Mouse (Mus musculus) stomach, embryonic 16.5 days (tissue): ENCODE measurements at regions not wholly inside any gene's neighbourhood (a gene's known extent, or its start where the extent isn't known, plus 50 kb on each side); places are given as distances from the start of the nearest gene placed in this dataset.
A peak's percentile ranks its signal among the peaks of the same experiment; 100 is the strongest.

Experiments
- ATAC-seq: fragments of 200-750 bp; cut with Nextera tagmentation; 2 replicates; pipeline ENCODE4 v1.8.0; 2017; ENCODE audit warnings: moderate number of reproducible peaks, moderate TSS enrichment; ENCODE audit not compliant: insufficient read depth, low FRiP score
- H3K27ac ChIP-seq: fragments of 300-500 bp; sonication (generic); 2 replicates; pipeline ENCODE4 v1.5.1; 2014; ENCODE audit warnings: low read length
- H3K27me3 ChIP-seq: fragments of 300-500 bp; sonication (generic); 2 replicates; pipeline ENCODE4 v1.6.1; 2014; ENCODE audit warnings: low read length, control low read depth, mixed read lengths; ENCODE audit not compliant: control insufficient read depth, insufficient read depth
- H3K36me3 ChIP-seq: fragments of 300-500 bp; sonication (generic); 2 replicates; pipeline ENCODE4 v1.6.1; 2014; ENCODE audit warnings: low read length; ENCODE audit not compliant: control insufficient read depth, insufficient read depth
- H3K4me1 ChIP-seq: fragments of 300-500 bp; sonication (generic); 2 replicates; pipeline ENCODE4 v1.6.1; 2014; ENCODE audit warnings: low read length, control low read depth, mixed read lengths; ENCODE audit not compliant: control insufficient read depth, insufficient read depth
- H3K4me2 ChIP-seq: fragments of 300-500 bp; sonication (generic); 2 replicates; pipeline ENCODE4 v1.6.1; 2014; ENCODE audit warnings: low read depth, low read length, mixed read lengths
- H3K4me3 ChIP-seq: fragments of 300-500 bp; sonication (generic); replicated peaks from 2 replicates; pipeline ENCODE4 v1.5.1; 2014; ENCODE audit warnings: mild to moderate bottlenecking, low read length
- H3K9ac ChIP-seq: fragments of 300-500 bp; sonication (generic); 2 replicates; pipeline ENCODE4 v1.6.1; 2014; ENCODE audit warnings: low read length
- H3K9me3 ChIP-seq: fragments of 300-500 bp; sonication (generic); replicated peaks from 2 replicates; pipeline ENCODE4 v1.6.1; 2016; ENCODE audit warnings: low read length, control low read depth; ENCODE audit not compliant: control insufficient read depth
- WGBS: fragments of 180-500 bp; shearing (Covaris S2); extraction: QIAGEN DNeasy Blood & Tissue Kit; methylation state at CpG from one replicate; pipeline ENCODE4 v1.1.7; 2014; 5-methylcytosine and 5-hydroxymethylcytosine counted together

- WGBS: 50% methylated on average over 11 of the region's 11 CpGs
- H3K4me3 ChIP-seq: no peak overlapping the region
These were observed 397.9 kb downstream of the Zfp536 start for GRCm38 (mm10) chr7:37375591-37375990.

GRCm38 (mm10) chr7:37376207-37376606 lies 397.2 kb downstream of the Zfp536 start:
- no peak overlapping the region; the same call in 1 of the 2 replicates for H3K9ac ChIP-seq
- peaks cover 10% of the 10 kb centered on the region; the same call in 1 of the 2 replicates for H3K4me1 ChIP-seq
- H3K9me3 ChIP-seq: no peaks in the 10 kb centered on the region
- no peak overlapping the region for H3K4me3 ChIP-seq
- no peak for ATAC-seq
- H3K36me3 ChIP-seq: no peaks in the 10 kb centered on the region
- 34% methylated on average over 6 of the region's 6 CpGs for WGBS
- no peaks in the 10 kb centered on the region for H3K27me3 ChIP-seq
- H3K27ac ChIP-seq: no peak overlapping the region
- H3K4me2 ChIP-seq: no peak overlapping the region

More at GRCm38 (mm10) chr7:37375591-37375990, 397.9 kb downstream of the Zfp536 start:
- ATAC-seq: no peak
- Histone ChIP-seq H3K4me2 (no peak overlapping the region), H3K36me3 (no peaks in the 10 kb centered on the region), H3K27ac (no peak overlapping the region), H3K4me1 (peaks cover 10% of the 10 kb centered on the region; the same call in 1 of the 2 replicates), H3K9ac (no peak overlapping the region), H3K9me3 (no peaks in the 10 kb centered on the region), H3K27me3 (no peaks in the 10 kb centered on the region)

GRCm38 (mm10) chr7:37377889-37378521 lies 395.4 kb downstream of the Zfp536 start:
- peak overlapping the region; percentile 10; the same call in 1 of the 2 replicates for H3K4me2 ChIP-seq
- H3K9me3 ChIP-seq: no peaks in the 10 kb centered on the region
- H3K27ac ChIP-seq: no peak overlapping the region
- no peaks in the 10 kb centered on the region for H3K36me3 ChIP-seq
- no peak overlapping the region for H3K4me3 ChIP-seq
- ATAC-seq: peak; percentile 79; the same call in 1 of the 2 replicates
- H3K9ac ChIP-seq: no peak overlapping the region
- H3K4me1 ChIP-seq: peaks cover 10% of the 10 kb centered on the region; the same call in 1 of the 2 replicates
- no peaks in the 10 kb centered on the region for H3K27me3 ChIP-seq
- 30% methylated on average over 19 of the region's 19 CpGs for WGBS

GRCm38 (mm10) chr7:37387871-37388270 lies 385.6 kb downstream of the Zfp536 start:
- Histone ChIP-seq H3K36me3 (no peaks in the 10 kb centered on the region), H3K27me3 (no peaks in the 10 kb centered on the region), H3K9ac (no peak overlapping the region), H3K4me3 (no peak overlapping the region), H3K27ac (no peak overlapping the region), H3K4me1 (no peaks in the 10 kb centered on the region), H3K4me2 (no peak overlapping the region), H3K9me3 (no peaks in the 10 kb centered on the region)
- no peak for ATAC-seq
- 88% methylated on average over 8 of the region's 8 CpGs for WGBS

- H3K36me3 ChIP-seq: no peaks in the 10 kb centered on the region
- H3K4me1 ChIP-seq: no peaks in the 10 kb centered on the region
- WGBS: 86% methylated on average over 22 of the region's 22 CpGs
- H3K4me2 ChIP-seq: no peak overlapping the region
- ATAC-seq: no peak
- H3K4me3 ChIP-seq: no peak overlapping the region
- H3K9me3 ChIP-seq: no peaks in the 10 kb centered on the region
- no peak overlapping the region for H3K27ac ChIP-seq
- H3K9ac ChIP-seq: no peak overlapping the region
- no peaks in the 10 kb centered on the region for H3K27me3 ChIP-seq
These were observed 384.4 kb downstream of the Zfp536 start for GRCm38 (mm10) chr7:37388843-37389702.

- Histone ChIP-seq H3K9ac (no peak overlapping the region), H3K36me3 (no peaks in the 10 kb centered on the region), H3K4me3 (no peak overlapping the region), H3K27ac (no peak overlapping the region), H3K9me3 (no peaks in the 10 kb centered on the region), H3K4me2 (no peak overlapping the region), H3K27me3 (no peaks in the 10 kb centered on the region), H3K4me1 (no peaks in the 10 kb centered on the region)
- ATAC-seq: no peak
- whole genome bisulfite sequencing: 87% methylated on average over 2 of the region's 2 CpGs
These were observed 383.7 kb downstream of the Zfp536 start for GRCm38 (mm10) chr7:37389703-37390087.

- no peaks in the 10 kb centered on the region for H3K4me1 ChIP-seq
- 87% methylated on average over 7 of the region's 7 CpGs for WGBS
- no peaks in the 10 kb centered on the region for H3K27me3 ChIP-seq
- no peak for ATAC-seq
- no peak overlapping the region for H3K4me2 ChIP-seq
- H3K36me3 ChIP-seq: no peaks in the 10 kb centered on the region
- H3K9ac ChIP-seq: no peak overlapping the region
- no peaks in the 10 kb centered on the region for H3K9me3 ChIP-seq
- H3K27ac ChIP-seq: no peak overlapping the region
- H3K4me3 ChIP-seq: no peak overlapping the region
These were observed 383.2 kb downstream of the Zfp536 start for GRCm38 (mm10) chr7:37390271-37390670.

GRCm38 (mm10) chr7:37392122-37392521 lies 381.3 kb downstream of the Zfp536 start:
- ATAC-seq: no peak

GRCm38 (mm10) chr7:37392604-37393003 lies 380.8 kb downstream of the Zfp536 start:
- Histone ChIP-seq H3K9me3 (no peaks in the 10 kb centered on the region), H3K27me3 (no peaks in the 10 kb centered on the region), H3K27ac (no peak overlapping the region), H3K4me1 (no peaks in the 10 kb centered on the region), H3K9ac (no peak overlapping the region), H3K4me2 (no peak overlapping the region), H3K4me3 (no peak overlapping the region), H3K36me3 (no peaks in the 10 kb centered on the region)
- ATAC-seq: no peak
- WGBS: 87% methylated on average over 8 of the region's 8 CpGs

More at GRCm38 (mm10) chr7:37392122-37392521, 381.3 kb downstream of the Zfp536 start:
- H3K9me3 ChIP-seq: no peaks in the 10 kb centered on the region
- H3K27ac ChIP-seq: no peak overlapping the region
- no peaks in the 10 kb centered on the region for H3K36me3 ChIP-seq
- no peak overlapping the region for H3K9ac ChIP-seq
- H3K27me3 ChIP-seq: no peaks in the 10 kb centered on the region
- WGBS: 77% methylated on average over 6 of the region's 6 CpGs
- H3K4me2 ChIP-seq: no peak overlapping the region
- H3K4me3 ChIP-seq: no peak overlapping the region
- no peaks in the 10 kb centered on the region for H3K4me1 ChIP-seq
